Mouse (Mus musculus): ENCODE data around the gene Gm10491.

Gm10491 gene

GRCm38 (mm10) chrX:7879819-7880218 is 27.8 kb downstream of the Gm10491 start:
- DNase-seq (ENCODE audit: low read depth, low spot score), result peak; percentile 95

- DNase-seq (ENCODE audit: low read depth, low spot score), result peak; percentile 34
Observed at GRCm38 (mm10) chrX:7878495-7878894, 29.1 kb downstream of the Gm10491 start.

GRCm38 (mm10) chrX:7878007-7878419 is 29.6 kb downstream of the Gm10491 start, which contains the start of gene Pim2:
TSS of gene Pim2 (plus strand) at chrX:7878262.
- DNase-seq (ENCODE audit: low read depth, low spot score), result peak; percentile 97

- no peak for DNase-seq (ENCODE audit: low read depth, low spot score)
Observed at GRCm38 (mm10) chrX:7869826-7870225, 37.8 kb downstream of the Gm10491 start.

GRCm38 (mm10) chrX:7868506-7868905 is 39.1 kb downstream of the Gm10491 start:
- no peak for DNase-seq (ENCODE audit: low read depth, low spot score)

- no peak for DNase-seq (ENCODE audit: low read depth, low spot score)
Observed at GRCm38 (mm10) chrX:7867141-7867540, 40.5 kb downstream of the Gm10491 start.

- DNase-seq (ENCODE audit: low read depth, low spot score), result no peak
Observed at GRCm38 (mm10) chrX:7865786-7866185, 41.8 kb downstream of the Gm10491 start.

GRCm38 (mm10) chrX:7865343-7865742 is 42.3 kb downstream of the Gm10491 start:
- DNase-seq (ENCODE audit: low read depth, low spot score), result no peak

GRCm38 (mm10) chrX:7864551-7864950 is 43.1 kb downstream of the Gm10491 start:
- no peak for DNase-seq (ENCODE audit: low read depth, low spot score)

GRCm38 (mm10) chrX:7863181-7863580 is 44.5 kb downstream of the Gm10491 start:
- DNase-seq (ENCODE audit: low read depth, low spot score), result no peak

- no peak for DNase-seq (ENCODE audit: low read depth, low spot score)
Observed at GRCm38 (mm10) chrX:7859191-7859753, 48.4 kb downstream of the Gm10491 start.
